Mouse (Mus musculus) limb, embryonic 14.5 days (tissue): ENCODE measurements around the gene Abl1. TPM values are rescaled to one million over a fixed set of nuclear protein-coding genes. Genes with fewer than 3 reads are reported as not detected.

ENCODE experiments used
- ATAC-seq: fragments of 200-750 bp; cut with Nextera tagmentation; 2 replicates; pipeline ENCODE4 v1.8.0; 2017; ENCODE audit warnings: low read depth, moderate number of reproducible peaks, moderate TSS enrichment; ENCODE audit not compliant: low FRiP score
- DNase-seq: peaks from one replicate; pipeline ENCODE4 v3.0.0-alpha.2; 2015; ENCODE audit warnings: low spot score
- H3K27ac ChIP-seq: fragments of 300-500 bp; sonication (generic); replicated peaks from 2 replicates; pipeline ENCODE4 v1.5.1; 2014; ENCODE audit warnings: low read depth, mild to moderate bottlenecking, low read length, moderate library complexity, mixed read lengths
- H3K27me3 ChIP-seq: fragments of 300-500 bp; sonication (generic); 2 replicates; pipeline ENCODE4 v1.6.1; 2014; ENCODE audit warnings: low read length, mixed read lengths; ENCODE audit not compliant: control insufficient read depth, insufficient read depth
- H3K36me3 ChIP-seq: fragments of 300-500 bp; sonication (generic); 2 replicates; pipeline ENCODE4 v1.6.1; 2014; ENCODE audit warnings: mild to moderate bottlenecking, low read length, moderate library complexity, mixed read lengths; ENCODE audit not compliant: control insufficient read depth, insufficient read depth
- H3K4me1 ChIP-seq: fragments of 300-500 bp; sonication (generic); 2 replicates; pipeline ENCODE4 v1.6.1; 2014; ENCODE audit warnings: antibody characterized with exemption, low read length, mixed read lengths; ENCODE audit not compliant: control insufficient read depth, insufficient read depth
- H3K4me2 ChIP-seq: fragments of 300-500 bp; sonication (generic); replicated peaks from 2 replicates; pipeline ENCODE4 v1.6.1; 2014; ENCODE audit warnings: low read depth, mild to moderate bottlenecking, low read length, moderate library complexity; ENCODE audit not compliant: severe bottlenecking
- H3K4me3 ChIP-seq: fragments of 300-500 bp; sonication (generic); replicated peaks from 2 replicates; pipeline ENCODE4 v1.5.1; 2014; ENCODE audit warnings: low read length
- H3K9ac ChIP-seq: fragments of 300-500 bp; sonication (generic); 2 replicates; pipeline ENCODE4 v1.6.1; 2014; ENCODE audit warnings: mild to moderate bottlenecking, low read depth, low read length, moderate library complexity; ENCODE audit not compliant: severe bottlenecking
- H3K9me3 ChIP-seq: fragments of 300-500 bp; sonication (generic); 2 replicates; pipeline ENCODE4 v1.6.1; 2016; ENCODE audit warnings: low read length; ENCODE audit not compliant: control insufficient read depth
- POLR2A ChIP-seq: fragments of 200-500 bp; IDR thresholded peaks from 2 replicates; pipeline ENCODE4 v1.8.0; 2012; ENCODE audit warnings: inconsistent platforms, mild to moderate bottlenecking, moderate library complexity, borderline replicate concordance; ENCODE audit not compliant: insufficient read depth, insufficient read length; ENCODE audit errors: extremely low read depth
- WGBS: fragments of 180-500 bp; shearing (Covaris S2); extraction: QIAGEN DNeasy Blood & Tissue Kit; methylation state at CpG from one replicate; pipeline ENCODE4 v1.1.7; 2014; 5-methylcytosine and 5-hydroxymethylcytosine counted together
- polyA plus RNA-seq, 2 experiments: library from polyadenylated mRNA; depleted of rRNA in 1 of 2; stranded (reverse) in 1 of 2; unstranded in 1 of 2; fragments of >200 nt; fragmentation: Nextera tagmentation in 1 of 2; extraction: Ambion mirVana in 1 of 2; gene quantifications; 2 replicates each; pipeline versions ENCODE4 v1.2.1 to v1.2.3; 2012 to 2014

The Abl1 gene
- polyA plus RNA-seq, 2 experiments: 49.0 to 104 TPM

DNA sequence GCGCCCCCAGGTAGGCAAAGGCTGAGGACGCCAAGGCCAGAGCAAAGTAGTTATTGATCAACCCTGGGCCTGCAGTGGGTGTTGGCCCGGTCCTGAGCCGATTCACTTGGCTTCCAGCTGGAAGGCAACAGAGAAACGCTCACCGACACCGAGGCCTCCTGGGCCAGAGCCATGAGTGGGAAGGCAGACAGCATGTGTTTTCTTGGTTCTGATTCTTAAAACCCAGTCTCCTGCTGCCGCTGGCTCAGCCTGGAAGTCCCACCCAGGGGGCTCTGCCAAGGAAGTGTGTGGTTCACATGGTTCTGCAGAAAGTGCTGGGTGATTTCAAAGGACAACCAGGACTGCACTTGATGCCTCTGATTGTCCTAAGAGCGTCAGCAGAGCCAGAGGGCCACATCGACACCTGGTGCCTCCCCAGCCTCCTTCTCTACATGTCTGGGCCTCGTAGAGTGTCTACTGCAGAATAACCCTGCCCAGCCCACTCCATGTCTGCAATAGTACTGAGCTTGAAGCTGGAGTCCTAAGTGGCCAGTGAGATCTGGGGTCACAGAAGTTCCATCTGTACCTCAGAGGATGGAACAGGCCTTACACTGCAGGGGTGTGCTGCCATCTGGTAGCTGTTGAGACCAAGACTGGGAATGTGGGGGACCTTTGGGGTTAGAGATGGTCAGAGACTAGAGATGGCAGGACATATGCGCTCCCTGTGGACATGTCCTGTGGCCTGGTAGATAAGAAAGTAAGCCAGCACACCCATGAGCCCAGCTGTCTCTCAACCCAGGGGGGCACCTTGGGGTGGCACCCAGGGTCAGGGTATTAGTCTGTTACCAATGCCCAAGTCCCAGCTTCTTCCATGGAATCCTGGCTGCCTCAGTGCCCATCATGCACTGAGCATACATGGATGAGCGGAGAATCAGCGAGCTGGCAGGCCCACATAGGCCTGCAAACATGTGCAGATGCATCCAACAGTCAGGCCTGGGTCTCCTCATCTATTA lies 138.2 kb downstream of the Abl1 start:
- Histone ChIP-seq H3K9me3 (no peaks in the 10 kb centered on the region), H3K36me3 (no peaks in the 10 kb centered on the region), H3K27me3 (0 out of 2 replicates have a peak, but pooled peaks cover 3% of the 10 kb centered on the region), H3K4me1 (peaks cover 15% of the 10 kb centered on the region), H3K4me2 (no peak overlapping the region), H3K27ac (no peak overlapping the region), H3K9ac (no peak overlapping the region), H3K4me3 (no peak overlapping the region)
- TF ChIP-seq POLR2A: no peak
- 77% methylated on average over 14 of the region's 14 CpGs for WGBS
- DNase-seq (no peak), ATAC-seq (no peak)

DNA sequence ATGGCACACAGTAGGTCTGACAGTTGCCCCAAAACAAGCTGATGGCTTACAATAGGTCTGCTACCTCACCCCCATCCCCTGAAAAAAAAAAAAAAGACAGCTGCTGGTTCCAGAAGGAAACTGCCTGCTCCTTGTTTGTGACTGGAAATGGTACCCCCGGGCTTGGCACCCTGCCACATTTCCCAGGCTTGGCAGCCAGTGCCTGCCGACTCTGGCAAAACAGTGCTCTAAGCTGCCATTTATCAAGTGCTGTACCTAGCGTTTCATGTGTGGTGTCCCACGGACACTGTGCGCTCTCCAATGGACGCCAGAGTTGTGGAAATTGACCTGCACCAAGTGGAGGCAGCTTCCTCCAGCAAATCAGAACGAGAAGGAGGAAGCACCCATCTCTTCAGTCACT lies 139.7 kb downstream of the Abl1 start:
- Histone ChIP-seq H3K9ac (no peak overlapping the region), H3K36me3 (no peaks in the 10 kb centered on the region), H3K4me2 (no peak overlapping the region), H3K4me1 (peaks cover 13% of the 10 kb centered on the region), H3K4me3 (no peak overlapping the region), H3K27ac (no peak overlapping the region), H3K9me3 (no peaks in the 10 kb centered on the region), H3K27me3 (0 out of 2 replicates have a peak, but pooled peaks cover 3% of the 10 kb centered on the region)
- ATAC-seq (peak; percentile 37; the same call in 1 of the 2 replicates), DNase-seq (peak; percentile 60)
- WGBS: 35% methylated on average over 7 of the region's 7 CpGs
- TF ChIP-seq POLR2A: no peak

DNA sequence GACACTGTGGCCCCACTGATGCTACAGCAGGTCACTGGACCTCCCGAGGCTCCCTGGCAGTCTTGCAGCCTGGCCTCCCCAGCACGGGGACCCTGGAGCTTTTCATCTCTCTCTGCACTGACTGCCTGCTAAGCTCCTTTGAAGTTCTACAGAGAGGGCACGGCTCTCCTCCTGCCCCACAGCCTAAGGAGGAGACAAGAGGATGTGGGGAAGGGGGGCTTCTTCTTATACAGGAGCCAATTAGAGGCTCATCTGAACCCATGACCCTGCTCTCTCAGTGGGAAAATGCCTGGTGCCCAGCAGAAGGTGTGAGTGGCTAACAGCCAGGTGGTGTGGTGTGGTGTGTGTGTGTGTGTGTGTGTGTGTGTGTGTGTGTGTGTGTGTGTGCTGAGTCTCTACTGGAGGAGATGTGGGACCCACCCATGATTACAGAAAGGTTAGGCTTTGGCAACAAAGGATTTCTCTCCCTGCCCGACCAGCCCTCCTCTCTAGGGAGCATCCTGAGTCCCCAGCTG lies 140.2 kb downstream of the Abl1 start:
- ATAC-seq: no peak

DNA sequence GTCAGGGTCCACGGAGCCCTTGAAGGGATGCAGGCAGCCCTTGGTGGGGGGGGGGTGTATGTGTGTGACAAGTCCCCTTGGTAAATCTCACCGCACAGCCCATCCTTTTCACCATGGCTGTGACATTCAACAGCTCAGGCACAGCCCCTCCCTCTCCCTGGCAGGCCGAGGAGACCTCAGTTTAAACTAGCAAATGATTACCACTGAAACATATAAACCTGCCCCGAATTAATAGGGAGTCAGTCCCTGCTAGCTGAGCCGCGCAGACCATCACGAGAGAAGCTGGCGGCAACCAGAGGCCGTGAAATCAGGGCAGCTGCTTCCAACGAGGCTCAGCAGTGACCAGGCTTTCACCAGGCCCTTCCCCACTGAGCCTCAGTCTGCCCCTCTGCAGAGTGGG lies 147.9 kb downstream of the Abl1 start:
- H3K4me1 ChIP-seq: no peaks in the 10 kb centered on the region
- H3K9me3 ChIP-seq: no peaks in the 10 kb centered on the region
- no peaks in the 10 kb centered on the region for H3K27me3 ChIP-seq
- no peak overlapping the region for H3K27ac ChIP-seq
- H3K4me2 ChIP-seq: no peak overlapping the region
- no peak overlapping the region for H3K9ac ChIP-seq
- WGBS: 44% methylated on average over 10 of the region's 10 CpGs
- no peak for ATAC-seq
- no peaks in the 10 kb centered on the region for H3K36me3 ChIP-seq
- H3K4me3 ChIP-seq: no peak overlapping the region
- no peak for DNase-seq
- no peak for TF ChIP-seq POLR2A

More for the DNA sequence above, 140.2 kb downstream of the Abl1 start:
- no peak for TF ChIP-seq POLR2A
- H3K4me2 ChIP-seq: no peak overlapping the region
- no peaks in the 10 kb centered on the region for H3K36me3 ChIP-seq
- no peak overlapping the region for H3K4me3 ChIP-seq
- H3K27ac ChIP-seq: no peak overlapping the region
- DNase-seq: no peak
- peaks cover 11% of the 10 kb centered on the region for H3K4me1 ChIP-seq
- no peaks in the 10 kb centered on the region for H3K9me3 ChIP-seq
- no peak overlapping the region for H3K9ac ChIP-seq
- H3K27me3 ChIP-seq: 0 out of 2 replicates have a peak, but pooled peaks cover 1% of the 10 kb centered on the region
- 10% methylated on average over 4 of the region's 4 CpGs for WGBS

DNA sequence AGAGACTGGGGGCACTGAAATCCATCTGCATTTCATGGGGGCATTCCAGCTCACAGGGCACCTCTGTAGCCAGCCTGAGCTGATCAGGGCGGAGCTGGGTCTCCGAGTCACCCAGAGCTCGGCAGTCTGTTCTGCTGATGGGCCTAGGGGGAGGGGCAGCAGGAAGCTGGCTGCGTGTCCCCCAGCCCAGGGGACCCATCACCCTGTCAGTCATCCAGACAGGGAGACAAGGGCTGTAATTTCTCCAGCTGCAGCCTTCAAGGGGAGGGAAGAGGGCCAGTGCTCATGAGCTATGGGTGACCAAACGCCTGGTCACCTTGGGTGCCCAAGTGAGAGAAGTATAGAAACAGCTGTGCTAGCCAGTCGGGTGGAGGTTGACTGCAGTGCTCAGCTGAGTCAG lies 148.8 kb downstream of the Abl1 start:
- Histone ChIP-seq H3K27ac (no peak overlapping the region), H3K36me3 (no peaks in the 10 kb centered on the region), H3K4me3 (no peak overlapping the region), H3K9me3 (no peaks in the 10 kb centered on the region), H3K4me2 (no peak overlapping the region), H3K9ac (no peak overlapping the region), H3K27me3 (no peaks in the 10 kb centered on the region), H3K4me1 (no peaks in the 10 kb centered on the region)
- DNase-seq (no peak), ATAC-seq (no peak)
- 30% methylated on average over 6 of the region's 6 CpGs for WGBS
- TF ChIP-seq POLR2A: no peak
